Mouse (Mus musculus): ENCODE measurements around the gene Pkdrej.
"Not testable (repeated sequence)": the region's sequence is repeated elsewhere in the genome, so short reads cannot be mapped to it uniquely, and the experiment has no call there.

GRCm38 (mm10) chr15:85778891-85779290 lies 42.6 kb downstream of the Pkdrej start:
- not testable (repeated sequence) for TF ChIP-seq CTCF, EP300 (IDR thresholded peaks at IDR 0.05; ENCODE audit: low read depth)

All from heart, postnatal 0 days (tissue).